Mouse (Mus musculus) liver, embryonic 12.5 days (tissue): ENCODE measurements at regions not wholly inside any gene's neighbourhood (a gene's known extent, or its start where the extent isn't known, plus 50 kb on each side); places are given as distances from the start of the nearest gene placed in this dataset.

ENCODE experiments used
- ATAC-seq: fragments of 200-750 bp; cut with Nextera tagmentation; 2 replicates; pipeline ENCODE4 v1.8.0; 2017; ENCODE audit warnings: moderate number of reproducible peaks, mild to moderate bottlenecking, moderate library complexity
- H3K27ac ChIP-seq: fragments of 300-500 bp; sonication (generic); 2 replicates; pipeline ENCODE4 v1.5.1; 2016; ENCODE audit warnings: mild to moderate bottlenecking
- H3K27me3 ChIP-seq: fragments of 300-500 bp; sonication (generic); replicated peaks from 2 replicates; pipeline ENCODE4 v1.6.1; 2016; ENCODE audit warnings: mild to moderate bottlenecking, moderate library complexity
- H3K36me3 ChIP-seq: fragments of 300-500 bp; sonication (generic); 2 replicates; pipeline ENCODE4 v1.6.1; 2016; ENCODE audit warnings: mild to moderate bottlenecking, moderate library complexity
- H3K4me1 ChIP-seq: fragments of 300-500 bp; sonication (generic); 2 replicates; pipeline ENCODE4 v1.6.1; 2016
- H3K4me2 ChIP-seq: fragments of 300-500 bp; sonication (generic); 2 replicates; pipeline ENCODE4 v1.6.1; 2016; ENCODE audit warnings: mild to moderate bottlenecking, moderate library complexity
- H3K4me3 ChIP-seq: fragments of 300-500 bp; sonication (generic); 2 replicates; pipeline ENCODE4 v1.5.1; 2016; ENCODE audit warnings: mild to moderate bottlenecking, moderate library complexity
- H3K9ac ChIP-seq: fragments of 300-500 bp; sonication (generic); 2 replicates; pipeline ENCODE4 v1.6.1; 2016; ENCODE audit warnings: mild to moderate bottlenecking, moderate library complexity
- H3K9me3 ChIP-seq: fragments of 300-500 bp; sonication (generic); replicated peaks from 2 replicates; pipeline ENCODE4 v1.6.1; 2016; ENCODE audit warnings: mild to moderate bottlenecking, moderate library complexity
- WGBS: fragments of 180-500 bp; shearing (Covaris S2); methylation state at CpG from one replicate; pipeline ENCODE4 v1.1.7; 2016; ENCODE audit not compliant: insufficient replicate concordance; 5-methylcytosine and 5-hydroxymethylcytosine counted together

- H3K27me3 ChIP-seq, result no peaks in the 10 kb centered on the region
- 79% methylated on average over 7 of the region's 7 CpGs for WGBS
- no peak for ATAC-seq
- H3K36me3 ChIP-seq, result no peaks in the 10 kb centered on the region
- no peak overlapping the region for H3K4me3 ChIP-seq
- no peak overlapping the region for H3K9ac ChIP-seq
- no peaks in the 10 kb centered on the region for H3K9me3 ChIP-seq
- no peak overlapping the region for H3K4me2 ChIP-seq
- H3K27ac ChIP-seq, result no peak overlapping the region
- no peaks in the 10 kb centered on the region for H3K4me1 ChIP-seq
These were observed 108.7 kb upstream of the Cdkn2b start for GRCm38 (mm10) chr4:89419507-89419906.

DNA sequence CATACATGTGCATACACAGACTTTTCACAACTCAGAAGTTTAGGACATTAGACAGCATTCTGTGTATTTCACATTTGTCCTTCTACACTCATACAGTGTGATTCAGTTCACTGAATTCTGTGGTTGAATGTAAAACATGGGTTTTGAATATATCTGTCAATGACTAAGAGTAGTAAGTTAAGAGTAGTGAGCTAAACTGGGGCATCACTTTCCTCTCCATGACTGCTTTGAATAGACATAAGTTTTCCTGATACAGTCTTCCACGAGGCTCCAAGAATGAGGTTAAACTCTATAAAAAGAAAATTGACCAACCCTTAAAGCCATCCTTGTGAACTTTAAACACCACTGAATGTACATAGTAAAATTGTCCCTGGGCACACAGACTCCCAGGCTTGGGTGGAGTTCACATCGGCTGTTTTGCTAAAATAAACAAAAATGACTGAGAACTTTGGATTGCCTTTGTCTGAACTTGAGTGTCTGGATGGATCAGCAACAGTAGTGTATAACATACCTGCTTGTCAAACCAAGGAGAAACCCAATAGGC is 94.9 kb upstream of the Cdkn2b start:
- H3K27ac ChIP-seq, result no peak overlapping the region
- WGBS, result 55% methylated on average over 2 of the region's 2 CpGs
- H3K4me3 ChIP-seq, result no peak overlapping the region
- no peak overlapping the region for H3K4me2 ChIP-seq
- H3K9ac ChIP-seq, result no peak overlapping the region
- H3K9me3 ChIP-seq, result no peaks in the 10 kb centered on the region
- no peak for ATAC-seq
- H3K4me1 ChIP-seq, result no peaks in the 10 kb centered on the region
- H3K27me3 ChIP-seq, result no peaks in the 10 kb centered on the region; the same call in 1 of the 2 replicates
- no peaks in the 10 kb centered on the region for H3K36me3 ChIP-seq

DNA sequence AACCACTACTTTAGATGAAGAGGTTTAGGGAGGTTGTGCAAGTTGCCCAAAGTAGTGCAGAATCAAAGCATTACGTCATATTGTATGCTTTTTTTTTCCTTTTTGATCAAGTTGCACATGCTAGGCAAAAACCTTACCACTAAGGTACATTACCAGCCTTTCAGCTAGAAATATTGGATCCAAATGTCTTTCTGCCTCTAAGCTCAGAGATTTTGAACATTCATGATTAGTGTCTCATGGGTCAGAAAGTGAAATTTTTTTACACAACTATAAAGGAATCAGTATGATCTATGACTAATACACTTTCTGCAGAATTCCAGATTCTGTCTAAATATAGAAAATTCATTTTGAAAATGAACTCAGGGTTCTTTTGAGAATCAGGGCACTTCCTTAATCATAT is 92.3 kb upstream of the Cdkn2b start:
- Histone ChIP-seq H3K36me3 (no peaks in the 10 kb centered on the region), H3K27me3 (no peaks in the 10 kb centered on the region; the same call in 1 of the 2 replicates), H3K27ac (no peak overlapping the region), H3K4me2 (no peak overlapping the region), H3K9ac (no peak overlapping the region), H3K4me3 (no peak overlapping the region), H3K9me3 (no peaks in the 10 kb centered on the region), H3K4me1 (no peaks in the 10 kb centered on the region)
- 70% methylated on average over 1 of the region's 1 CpGs for WGBS
- ATAC-seq, result no peak

GRCm38 (mm10) chr4:89402324-89402723 is 91.5 kb upstream of the Cdkn2b start:
- 61% methylated on average over 5 of the region's 5 CpGs for WGBS
- Histone ChIP-seq H3K4me2 (no peak overlapping the region), H3K4me1 (no peaks in the 10 kb centered on the region), H3K4me3 (no peak overlapping the region), H3K27me3 (no peaks in the 10 kb centered on the region; the same call in 1 of the 2 replicates), H3K9ac (no peak overlapping the region), H3K9me3 (no peaks in the 10 kb centered on the region), H3K36me3 (no peaks in the 10 kb centered on the region), H3K27ac (no peak overlapping the region)
- ATAC-seq, result no peak

GRCm38 (mm10) chr4:89401696-89402095 is 90.9 kb upstream of the Cdkn2b start:
- Histone ChIP-seq H3K4me2 (no peak overlapping the region), H3K27ac (no peak overlapping the region), H3K9ac (no peak overlapping the region), H3K27me3 (no peaks in the 10 kb centered on the region; the same call in 1 of the 2 replicates), H3K4me3 (no peak overlapping the region), H3K4me1 (no peaks in the 10 kb centered on the region), H3K36me3 (no peaks in the 10 kb centered on the region), H3K9me3 (no peaks in the 10 kb centered on the region)
- no peak for ATAC-seq
- WGBS, result 53% methylated on average over 2 of the region's 2 CpGs

- WGBS, result 38% methylated on average over 3 of the region's 3 CpGs
- H3K4me2 ChIP-seq, result no peak overlapping the region
- no peaks in the 10 kb centered on the region for H3K4me1 ChIP-seq
- no peaks in the 10 kb centered on the region for H3K36me3 ChIP-seq
- no peaks in the 10 kb centered on the region for H3K9me3 ChIP-seq
- no peaks in the 10 kb centered on the region for H3K27me3 ChIP-seq
- no peak for ATAC-seq
- H3K9ac ChIP-seq, result no peak overlapping the region
- H3K27ac ChIP-seq, result no peak overlapping the region
- H3K4me3 ChIP-seq, result no peak overlapping the region
These were observed 89.5 kb upstream of the Cdkn2b start for GRCm38 (mm10) chr4:89400342-89400741.

DNA sequence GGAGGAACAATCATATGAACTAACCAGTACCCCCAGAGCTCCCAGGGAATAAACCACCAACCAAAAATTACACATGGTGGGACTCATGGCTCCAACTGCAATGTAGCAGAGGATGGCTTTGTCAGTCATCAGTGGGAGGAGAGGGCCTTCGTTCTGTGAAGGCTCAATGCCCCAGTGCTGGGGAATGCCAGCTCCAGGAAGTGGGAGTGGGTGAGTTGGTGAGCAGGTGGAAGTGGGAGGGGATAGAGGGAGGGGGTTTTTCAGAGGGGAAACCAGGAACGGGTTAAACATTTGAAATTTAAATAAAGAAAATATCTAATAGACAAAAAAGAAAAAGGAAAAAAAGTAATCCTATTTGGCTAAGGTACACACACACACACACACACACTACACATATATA is 88.4 kb upstream of the Cdkn2b start:
- 28% methylated on average over 2 of the region's 2 CpGs for WGBS
- no peaks in the 10 kb centered on the region for H3K27me3 ChIP-seq
- H3K27ac ChIP-seq, result no peak overlapping the region
- H3K4me3 ChIP-seq, result no peak overlapping the region
- no peak overlapping the region for H3K9ac ChIP-seq
- H3K4me1 ChIP-seq, result no peaks in the 10 kb centered on the region
- H3K9me3 ChIP-seq, result no peaks in the 10 kb centered on the region
- ATAC-seq, result no peak
- no peaks in the 10 kb centered on the region for H3K36me3 ChIP-seq
- H3K4me2 ChIP-seq, result no peak overlapping the region

GRCm38 (mm10) chr4:89396020-89396419 is 85.2 kb upstream of the Cdkn2b start:
- H3K4me1 ChIP-seq, result no peaks in the 10 kb centered on the region
- H3K4me2 ChIP-seq, result no peak overlapping the region
- no peak for ATAC-seq
- no peaks in the 10 kb centered on the region for H3K9me3 ChIP-seq
- no peak overlapping the region for H3K4me3 ChIP-seq
- H3K36me3 ChIP-seq, result no peaks in the 10 kb centered on the region
- 59% methylated on average over 2 of the region's 2 CpGs for WGBS
- no peak overlapping the region for H3K9ac ChIP-seq
- no peaks in the 10 kb centered on the region for H3K27me3 ChIP-seq
- H3K27ac ChIP-seq, result no peak overlapping the region

GRCm38 (mm10) chr4:89395336-89395735 is 84.5 kb upstream of the Cdkn2b start:
- Histone ChIP-seq H3K27ac (no peak overlapping the region), H3K27me3 (no peaks in the 10 kb centered on the region), H3K4me1 (no peaks in the 10 kb centered on the region), H3K4me2 (no peak overlapping the region), H3K4me3 (no peak overlapping the region), H3K9ac (no peak overlapping the region), H3K36me3 (no peaks in the 10 kb centered on the region), H3K9me3 (no peaks in the 10 kb centered on the region)
- ATAC-seq, result no peak

- WGBS, result 72% methylated on average over 2 of the region's 2 CpGs
- Histone ChIP-seq H3K4me3 (no peak overlapping the region), H3K27me3 (no peaks in the 10 kb centered on the region), H3K36me3 (no peaks in the 10 kb centered on the region), H3K27ac (no peak overlapping the region), H3K4me2 (no peak overlapping the region), H3K9me3 (no peaks in the 10 kb centered on the region), H3K9ac (no peak overlapping the region), H3K4me1 (no peaks in the 10 kb centered on the region)
- no peak for ATAC-seq
These were observed 82.4 kb upstream of the Cdkn2b start for GRCm38 (mm10) chr4:89393251-89393711.

DNA sequence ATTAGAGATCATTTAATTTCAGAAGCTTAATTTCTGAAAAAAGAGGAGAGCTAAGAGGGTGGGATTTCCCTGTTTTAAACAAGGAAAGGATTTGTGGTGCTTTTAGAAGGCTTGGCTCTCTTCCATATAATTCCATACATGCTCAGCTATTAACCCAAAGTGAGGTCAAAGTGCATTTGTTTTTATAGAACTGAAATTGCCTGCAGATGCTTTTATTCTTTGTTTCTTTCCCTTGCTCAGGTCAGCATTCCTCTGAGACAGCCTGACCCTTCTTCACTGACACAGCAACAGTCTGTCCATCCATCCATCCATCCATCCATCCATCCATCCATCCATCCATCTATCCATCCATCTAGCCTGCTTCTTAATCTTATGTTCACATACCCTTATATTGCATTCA is 82.0 kb upstream of the Cdkn2b start:
- Histone ChIP-seq H3K9ac (no peak overlapping the region), H3K27ac (no peak overlapping the region), H3K27me3 (no peaks in the 10 kb centered on the region), H3K4me3 (no peak overlapping the region), H3K4me1 (no peaks in the 10 kb centered on the region), H3K4me2 (no peak overlapping the region), H3K36me3 (no peaks in the 10 kb centered on the region), H3K9me3 (no peaks in the 10 kb centered on the region)
- no peak for ATAC-seq

- H3K4me2 ChIP-seq, result no peak overlapping the region
- ATAC-seq, result no peak
- 68% methylated on average over 9 of the region's 9 CpGs for WGBS
These were observed 80.8 kb upstream of the Cdkn2b start for GRCm38 (mm10) chr4:89391463-89392308.

DNA sequence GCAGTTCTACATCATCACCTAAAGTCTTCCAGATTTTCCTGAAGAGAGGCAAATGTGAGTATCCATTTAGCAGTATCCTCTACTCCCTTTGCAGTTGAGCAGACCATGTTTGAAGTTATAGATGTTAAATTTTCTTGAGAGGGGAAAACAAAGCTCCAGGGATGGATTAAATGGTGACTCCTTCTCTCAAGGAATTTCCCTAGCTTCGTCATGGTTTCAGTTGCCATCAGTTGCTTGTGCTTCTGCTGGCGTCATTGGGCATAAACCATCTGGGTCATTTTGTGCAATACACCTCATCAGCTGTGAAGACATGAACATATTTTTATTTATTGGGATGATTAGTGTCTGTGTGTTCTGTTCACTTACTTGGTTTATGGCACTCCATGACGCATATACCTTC is 72.7 kb upstream of the Cdkn2b start:
- Histone ChIP-seq H3K9me3 (no peaks in the 10 kb centered on the region), H3K4me1 (no peaks in the 10 kb centered on the region), H3K4me3 (no peak overlapping the region), H3K27ac (no peak overlapping the region), H3K9ac (no peak overlapping the region), H3K4me2 (no peak overlapping the region), H3K27me3 (no peaks in the 10 kb centered on the region), H3K36me3 (no peaks in the 10 kb centered on the region)
- WGBS, result 64% methylated on average over 3 of the region's 3 CpGs
- ATAC-seq, result no peak

More at GRCm38 (mm10) chr4:89391463-89392308, 80.8 kb upstream of the Cdkn2b start:
- Histone ChIP-seq H3K27me3 (no peaks in the 10 kb centered on the region), H3K9ac (no peak overlapping the region), H3K36me3 (no peaks in the 10 kb centered on the region), H3K4me1 (no peaks in the 10 kb centered on the region), H3K9me3 (no peaks in the 10 kb centered on the region), H3K4me3 (no peak overlapping the region), H3K27ac (no peak overlapping the region)
